Mouse (Mus musculus): ENCODE measurements around the gene Rtkn2. TPM values are rescaled to one million over a fixed set of nuclear protein-coding genes. Genes with fewer than 3 reads are reported as not detected.

Rtkn2 gene
- polyA plus RNA-seq, 1 experiment, result 0.14 TPM

DNA sequence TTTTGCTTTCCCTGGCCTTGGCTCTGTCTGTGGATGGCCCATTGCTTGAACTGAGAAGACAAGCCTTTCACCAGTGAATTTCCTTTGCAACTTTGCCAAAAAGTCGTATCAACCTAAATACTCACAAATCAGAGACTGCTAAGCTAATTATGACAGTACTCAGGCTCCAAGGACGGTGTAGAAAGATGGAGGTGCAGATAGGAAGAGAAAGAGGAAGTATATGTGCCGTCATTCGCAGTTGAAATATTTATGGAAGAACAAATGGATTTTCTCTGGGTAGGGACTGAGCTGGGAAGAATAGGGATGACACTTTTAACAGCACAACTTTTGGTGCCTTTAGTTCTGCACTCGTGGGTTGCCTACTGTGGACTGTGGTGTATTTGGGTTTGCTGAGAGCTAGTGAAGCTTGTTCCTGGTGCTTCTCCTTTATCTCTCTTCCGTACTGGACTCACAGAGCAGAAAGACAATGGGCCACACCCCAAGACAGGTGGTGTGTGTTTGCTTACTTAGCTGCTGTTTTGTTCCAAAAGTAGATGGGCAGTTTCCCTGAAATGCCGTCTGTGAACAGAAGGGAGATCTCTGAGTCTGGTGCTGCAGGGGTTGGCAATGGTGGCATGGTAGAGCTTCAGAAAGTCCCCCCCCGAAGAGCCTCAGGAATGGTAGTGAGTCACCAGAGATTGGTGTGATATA is 29.2 kb upstream of the Rtkn2 start:
- Histone ChIP-seq H3K27me3 (ENCODE audit: control insufficient read depth, insufficient read depth, low read length) (no peaks in the 10 kb centered on the region), H3K4me3 (ENCODE audit: control insufficient read depth, low read depth, low read length) (no peak overlapping the region), H3K27ac (ENCODE audit: control insufficient read depth, insufficient read depth, low read depth, low read length) (no peak overlapping the region), H3K4me1 (ENCODE audit: control insufficient read depth, insufficient read depth, low read length) (no peaks in the 10 kb centered on the region), H3K36me3 (ENCODE audit: control insufficient read depth, insufficient read depth, low read length) (no peaks in the 10 kb centered on the region)
- TF ChIP-seq POLR2A (IDR thresholded peaks at IDR 0.05; ENCODE audit: control insufficient read depth, low read depth, low read length) (no peak), CTCF (IDR thresholded peaks at IDR 0.05; ENCODE audit: control insufficient read depth, insufficient read depth, insufficient replicate concordance, low read depth, low read length) (no peak)

DNA sequence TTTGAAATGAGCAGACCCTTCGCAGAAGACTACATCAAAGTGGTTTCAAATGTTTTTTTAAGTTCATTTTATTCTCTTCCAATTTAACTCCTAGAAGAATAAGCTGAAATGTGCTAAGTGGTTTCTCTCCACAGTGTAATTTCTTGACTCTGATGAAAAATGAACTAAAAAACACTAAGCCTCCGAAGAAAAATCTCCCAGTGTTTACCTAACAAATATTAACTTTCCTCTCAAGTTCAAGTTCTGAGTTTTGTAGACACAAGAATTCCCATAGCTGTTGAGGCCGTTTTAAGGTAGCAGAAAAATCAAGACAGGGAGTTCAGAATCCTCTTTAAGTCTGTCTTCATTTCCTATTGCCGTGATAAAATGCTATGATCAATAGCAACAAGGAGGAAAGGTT is 27.7 kb upstream of the Rtkn2 start:
- H3K36me3 ChIP-seq (ENCODE audit: control insufficient read depth, insufficient read depth, low read length), result no peaks in the 10 kb centered on the region
- no peak overlapping the region for H3K4me3 ChIP-seq (ENCODE audit: control insufficient read depth, low read depth, low read length)
- H3K27ac ChIP-seq (ENCODE audit: control insufficient read depth, insufficient read depth, low read depth, low read length), result no peak overlapping the region
- H3K27me3 ChIP-seq (ENCODE audit: control insufficient read depth, insufficient read depth, low read length), result no peaks in the 10 kb centered on the region
- H3K4me1 ChIP-seq (ENCODE audit: control insufficient read depth, insufficient read depth, low read length), result no peaks in the 10 kb centered on the region
- no peak for TF ChIP-seq POLR2A (IDR thresholded peaks at IDR 0.05; ENCODE audit: control insufficient read depth, low read depth, low read length)
- TF ChIP-seq CTCF (IDR thresholded peaks at IDR 0.05; ENCODE audit: control insufficient read depth, insufficient read depth, insufficient replicate concordance, low read depth, low read length), result no peak

DNA sequence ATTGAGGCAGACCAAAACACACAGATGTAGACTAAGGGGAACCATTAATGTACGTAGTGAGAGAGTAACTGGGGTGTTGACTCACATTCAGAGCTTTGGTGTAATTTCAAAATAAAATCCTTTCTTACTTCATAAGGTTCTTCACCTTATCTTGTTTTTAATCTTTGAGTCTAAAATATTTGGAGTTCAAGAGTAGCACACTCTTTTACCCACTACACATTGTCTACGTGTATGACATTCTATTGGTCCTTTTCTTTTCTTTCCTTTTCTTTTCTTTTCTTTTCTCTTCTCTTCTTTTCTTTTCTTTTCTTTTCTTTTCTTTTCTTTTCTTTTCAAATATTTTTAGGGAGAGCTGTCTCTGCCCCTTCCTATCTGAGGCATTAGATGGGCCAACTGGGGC is 23.4 kb upstream of the Rtkn2 start:
- no peaks in the 10 kb centered on the region for H3K4me1 ChIP-seq (ENCODE audit: control insufficient read depth, insufficient read depth, low read length)
- no peak overlapping the region for H3K4me3 ChIP-seq (ENCODE audit: control insufficient read depth, low read depth, low read length)
- TF ChIP-seq POLR2A (IDR thresholded peaks at IDR 0.05; ENCODE audit: control insufficient read depth, low read depth, low read length), result no peak
- TF ChIP-seq CTCF (IDR thresholded peaks at IDR 0.05; ENCODE audit: control insufficient read depth, insufficient read depth, insufficient replicate concordance, low read depth, low read length), result no peak
- H3K27ac ChIP-seq (ENCODE audit: control insufficient read depth, insufficient read depth, low read depth, low read length), result no peak overlapping the region
- no peaks in the 10 kb centered on the region for H3K36me3 ChIP-seq (ENCODE audit: control insufficient read depth, insufficient read depth, low read length)
- H3K27me3 ChIP-seq (ENCODE audit: control insufficient read depth, insufficient read depth, low read length), result no peaks in the 10 kb centered on the region

DNA sequence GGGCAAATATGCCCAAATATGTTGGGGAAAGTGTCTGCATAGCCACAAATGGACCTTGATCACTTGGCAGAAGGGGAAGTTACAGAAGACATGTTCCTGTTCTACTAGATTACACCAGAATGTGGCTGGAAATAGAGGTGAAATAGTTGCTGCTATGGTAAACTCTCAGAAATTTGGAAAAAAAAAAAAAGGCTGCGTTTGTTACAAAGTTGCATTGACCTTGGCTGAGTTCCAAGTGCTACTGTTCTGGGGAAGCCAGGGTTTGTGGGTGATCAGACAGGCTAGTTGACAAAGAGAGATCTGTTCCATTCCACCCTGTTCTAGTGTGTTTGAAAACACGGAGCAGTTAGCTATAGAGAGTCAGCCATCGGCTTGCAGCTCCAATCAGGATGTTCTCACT is 19.4 kb upstream of the Rtkn2 start:
- H3K27ac ChIP-seq (ENCODE audit: control insufficient read depth, insufficient read depth, low read depth, low read length), result no peak overlapping the region
- no peaks in the 10 kb centered on the region for H3K27me3 ChIP-seq (ENCODE audit: control insufficient read depth, insufficient read depth, low read length)
- no peaks in the 10 kb centered on the region for H3K36me3 ChIP-seq (ENCODE audit: control insufficient read depth, insufficient read depth, low read length)

DNA sequence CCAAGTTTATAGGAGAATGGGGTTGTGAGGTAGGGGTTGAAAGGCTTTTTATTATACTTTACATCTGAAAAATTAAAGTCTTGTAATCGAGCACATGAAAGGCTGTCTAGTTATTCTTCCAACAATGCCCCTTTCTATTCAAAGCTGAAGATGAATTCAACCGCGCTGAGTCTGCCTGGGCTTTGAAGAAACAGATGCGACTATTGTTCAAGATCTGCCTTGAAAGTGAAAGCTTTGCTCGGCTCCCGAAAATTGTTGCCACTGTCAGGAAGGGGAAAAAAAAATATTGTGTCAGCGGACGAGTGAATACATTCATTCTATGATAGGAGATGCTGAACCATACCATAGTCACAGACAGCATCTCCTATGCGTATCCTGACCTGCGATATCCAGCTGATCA is 16.9 kb upstream of the Rtkn2 start:
- Histone ChIP-seq H3K27ac (ENCODE audit: control insufficient read depth, insufficient read depth, low read depth, low read length) (no peak overlapping the region), H3K36me3 (ENCODE audit: control insufficient read depth, insufficient read depth, low read length) (no peaks in the 10 kb centered on the region), H3K27me3 (ENCODE audit: control insufficient read depth, insufficient read depth, low read length) (no peaks in the 10 kb centered on the region), H3K4me3 (ENCODE audit: control insufficient read depth, low read depth, low read length) (no peak overlapping the region), H3K4me1 (ENCODE audit: control insufficient read depth, insufficient read depth, low read length) (no peaks in the 10 kb centered on the region)
- no peak for TF ChIP-seq POLR2A (IDR thresholded peaks at IDR 0.05; ENCODE audit: control insufficient read depth, low read depth, low read length)
- TF ChIP-seq CTCF (IDR thresholded peaks at IDR 0.05; ENCODE audit: control insufficient read depth, insufficient read depth, insufficient replicate concordance, low read depth, low read length), result no peak

More for the DNA sequence above, 19.4 kb upstream of the Rtkn2 start:
- H3K4me3 ChIP-seq (ENCODE audit: control insufficient read depth, low read depth, low read length), result no peak overlapping the region
- no peaks in the 10 kb centered on the region for H3K4me1 ChIP-seq (ENCODE audit: control insufficient read depth, insufficient read depth, low read length)
- no peak for TF ChIP-seq POLR2A (IDR thresholded peaks at IDR 0.05; ENCODE audit: control insufficient read depth, low read depth, low read length)
- TF ChIP-seq CTCF (IDR thresholded peaks at IDR 0.05; ENCODE audit: control insufficient read depth, insufficient read depth, insufficient replicate concordance, low read depth, low read length), result no peak

DNA sequence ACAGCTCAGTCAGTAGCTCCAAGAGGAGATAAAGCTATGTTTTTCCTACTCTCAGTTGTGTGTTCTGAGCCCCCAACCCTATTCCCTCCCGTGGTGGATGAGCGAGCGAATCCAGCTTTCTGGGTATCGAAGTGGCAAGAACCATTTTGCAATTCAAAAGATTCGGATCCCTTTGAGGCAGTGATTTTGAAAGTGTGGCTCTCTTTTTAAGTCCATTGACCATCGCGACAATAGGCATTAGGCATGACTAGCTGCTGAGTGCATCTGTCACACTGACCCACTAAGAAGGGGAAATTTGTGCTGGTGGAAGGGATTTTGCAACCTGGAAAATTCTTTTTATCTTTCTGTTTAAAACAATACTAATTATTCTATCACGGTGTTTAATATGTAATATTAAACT is 15.3 kb upstream of the Rtkn2 start:
- no peak overlapping the region for H3K27ac ChIP-seq (ENCODE audit: control insufficient read depth, insufficient read depth, low read depth, low read length)
- no peak overlapping the region for H3K4me3 ChIP-seq (ENCODE audit: control insufficient read depth, low read depth, low read length)
- no peaks in the 10 kb centered on the region for H3K4me1 ChIP-seq (ENCODE audit: control insufficient read depth, insufficient read depth, low read length)
- H3K27me3 ChIP-seq (ENCODE audit: control insufficient read depth, insufficient read depth, low read length), result no peaks in the 10 kb centered on the region
- H3K36me3 ChIP-seq (ENCODE audit: control insufficient read depth, insufficient read depth, low read length), result no peaks in the 10 kb centered on the region
- no peak for TF ChIP-seq POLR2A (IDR thresholded peaks at IDR 0.05; ENCODE audit: control insufficient read depth, low read depth, low read length)
- no peak for TF ChIP-seq CTCF (IDR thresholded peaks at IDR 0.05; ENCODE audit: control insufficient read depth, insufficient read depth, insufficient replicate concordance, low read depth, low read length)

DNA sequence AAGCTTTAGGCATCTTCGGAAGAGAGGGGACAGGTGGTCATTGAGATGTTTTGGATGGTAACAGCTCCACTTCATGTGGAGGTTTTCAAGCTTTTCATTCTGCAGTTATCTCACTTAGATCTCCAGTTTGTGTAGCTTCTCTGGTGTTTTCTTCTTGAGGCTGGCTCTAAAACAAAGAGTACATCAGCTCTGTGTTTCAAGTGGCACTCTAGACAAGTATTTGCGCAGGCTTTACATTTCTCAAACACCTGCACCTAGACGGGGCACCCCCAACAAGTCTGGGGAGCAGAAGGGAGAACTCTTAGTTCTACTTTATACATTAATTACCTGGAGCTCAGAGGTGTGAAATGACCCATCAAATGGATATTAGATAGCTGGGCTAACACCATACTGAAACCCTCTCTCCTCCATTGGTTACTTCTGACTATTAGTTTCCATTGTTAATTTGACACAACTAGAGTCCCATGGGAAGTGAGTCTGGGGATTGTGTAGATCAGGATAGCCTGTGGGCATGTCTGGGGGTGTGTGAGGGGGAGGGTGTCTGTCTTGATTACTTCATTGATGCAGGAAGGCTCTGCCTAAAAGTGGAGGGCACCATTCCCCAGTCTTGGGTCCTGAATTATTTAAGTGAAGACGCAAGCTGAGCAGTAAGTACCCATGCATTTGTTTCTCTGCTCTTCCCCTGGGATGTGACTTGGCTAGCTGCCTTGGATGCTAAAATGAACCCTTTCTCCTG is 14.0 kb upstream of the Rtkn2 start:
- H3K36me3 ChIP-seq (ENCODE audit: control insufficient read depth, insufficient read depth, low read length), result no peaks in the 10 kb centered on the region
- no peak overlapping the region for H3K4me3 ChIP-seq (ENCODE audit: control insufficient read depth, low read depth, low read length)
- no peaks in the 10 kb centered on the region for H3K4me1 ChIP-seq (ENCODE audit: control insufficient read depth, insufficient read depth, low read length)
- no peaks in the 10 kb centered on the region for H3K27me3 ChIP-seq (ENCODE audit: control insufficient read depth, insufficient read depth, low read length)
- no peak overlapping the region for H3K27ac ChIP-seq (ENCODE audit: control insufficient read depth, insufficient read depth, low read depth, low read length)
- no peak for TF ChIP-seq POLR2A (IDR thresholded peaks at IDR 0.05; ENCODE audit: control insufficient read depth, low read depth, low read length)

Data from testis, adult 2 months (tissue).